Mouse (Mus musculus): ENCODE data around the gene Dusp3.

Gene Dusp3

DNA sequence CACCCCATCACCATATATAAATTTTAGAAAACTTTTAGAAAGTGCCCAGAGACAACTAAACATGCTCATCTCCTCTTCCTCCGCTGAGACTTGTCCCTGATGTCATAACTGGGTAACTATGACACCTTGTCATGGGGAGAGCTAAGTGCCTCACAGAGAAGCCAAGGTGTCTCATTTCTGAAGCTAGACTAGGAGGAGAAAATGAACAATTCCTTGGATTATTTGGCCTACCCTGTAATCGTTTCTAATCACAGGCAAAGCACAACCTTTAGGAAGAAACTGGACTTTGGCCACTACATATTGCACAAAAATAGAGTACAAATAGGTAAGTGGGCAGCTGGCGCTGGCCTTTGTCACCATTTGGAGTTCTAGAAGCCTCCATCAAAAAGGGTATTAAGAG, at the start of gene Dusp3:
Gene Dusp3 (minus strand): TSS at position 101 of the 400 bp plus-strand sequence.
- DNase-seq (ENCODE audit: low spot score) = no peak

- DNase-seq (ENCODE audit: low spot score) = no peak
Measured at GRCm38 (mm10) chr11:102036336-102036735, 49.5 kb upstream of the Dusp3 start.

GRCm38 (mm10) chr11:102035456-102035960, 48.7 kb upstream of the Dusp3 start:
- DNase-seq (ENCODE audit: low spot score) = no peak

DNA sequence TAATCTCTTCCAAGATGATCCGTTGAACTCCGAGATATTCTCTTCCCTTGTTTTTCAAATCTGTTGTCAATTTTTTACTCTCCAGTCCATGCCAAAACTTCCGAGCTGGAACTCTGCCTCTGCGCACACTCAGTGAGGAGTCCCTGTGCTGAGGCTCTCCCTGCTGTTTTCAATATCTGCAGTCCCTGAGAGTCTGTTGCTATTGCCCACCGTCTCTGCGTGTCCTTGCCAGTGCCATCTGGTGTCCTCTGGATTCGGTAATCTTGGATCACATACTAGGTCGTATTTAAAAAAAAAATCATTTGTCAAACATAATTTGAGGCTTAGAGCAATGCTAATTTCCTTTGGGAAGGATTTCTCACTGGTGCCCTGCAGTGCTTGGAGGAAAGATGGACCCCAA, 48.1 kb upstream of the Dusp3 start:
- no peak for DNase-seq (ENCODE audit: low spot score)

GRCm38 (mm10) chr11:102033055-102033591, 46.3 kb upstream of the Dusp3 start:
- no peak for DNase-seq (ENCODE audit: low spot score)

- DNase-seq (ENCODE audit: low spot score) = no peak
Measured at GRCm38 (mm10) chr11:102031149-102031548, 44.3 kb upstream of the Dusp3 start.

GRCm38 (mm10) chr11:102029966-102030365, 43.2 kb upstream of the Dusp3 start:
- DNase-seq (ENCODE audit: low spot score) = no peak

DNA sequence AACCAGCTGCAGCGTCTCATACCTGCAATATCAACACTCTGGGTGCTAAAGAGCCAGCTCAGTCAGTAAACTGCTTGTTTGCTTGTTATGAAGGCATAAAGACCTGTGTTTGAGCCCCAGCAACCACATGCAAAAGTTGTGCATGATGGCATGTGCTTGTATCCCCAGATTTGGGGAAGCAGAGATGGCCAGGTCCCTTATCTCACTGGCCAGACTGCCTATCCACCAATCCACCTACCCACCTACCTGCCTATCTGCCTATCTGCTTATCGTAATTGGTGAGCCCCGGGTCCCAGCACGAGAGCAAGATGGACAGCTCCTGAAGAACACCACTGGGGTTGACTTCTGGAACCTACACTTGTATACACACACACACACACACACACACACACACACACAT, 42.5 kb upstream of the Dusp3 start:
- no peak for DNase-seq (ENCODE audit: low spot score)

DNA sequence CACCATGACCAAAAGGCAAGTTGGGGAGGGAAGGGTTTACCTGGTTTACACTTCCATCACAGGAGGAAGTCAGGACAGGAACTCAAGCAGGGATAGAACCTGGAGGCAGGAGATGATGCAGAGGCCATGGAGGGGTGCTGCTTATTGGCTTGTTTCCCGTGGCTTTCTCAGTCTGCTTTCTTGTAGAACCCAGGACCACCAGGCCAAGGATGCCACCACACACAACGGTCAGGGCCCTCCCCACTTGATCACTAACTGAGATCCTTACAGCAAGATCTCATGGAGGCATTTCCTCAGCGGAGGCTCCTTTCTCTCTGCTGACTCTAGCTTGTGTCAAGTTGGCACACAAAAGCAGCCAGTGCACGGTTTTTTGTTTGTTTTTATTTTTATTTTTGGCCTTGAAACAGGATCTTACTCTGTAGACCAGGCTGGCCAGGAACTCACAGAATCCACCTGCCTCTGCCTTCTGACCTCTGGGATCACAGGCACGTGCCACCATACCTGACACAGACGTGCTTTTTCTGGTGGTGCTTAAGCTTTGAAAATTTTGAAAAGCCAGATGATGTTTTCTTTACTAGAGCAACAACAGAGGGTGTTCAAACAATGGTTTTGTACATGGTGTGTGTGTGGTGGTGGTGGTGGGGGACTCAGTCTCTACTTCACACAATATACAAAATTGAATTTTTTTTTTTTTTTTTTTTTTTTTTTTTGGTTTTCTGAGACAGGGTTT, 41.4 kb upstream of the Dusp3 start, which contains the start of gene Mpp3:
Gene Mpp3 (minus strand): TSS at position 375 of the 730 bp plus-strand sequence.
- no peak for DNase-seq (ENCODE audit: low spot score)

- no peak for DNase-seq (ENCODE audit: low spot score)
Measured at GRCm38 (mm10) chr11:102027361-102028017, 40.7 kb upstream of the Dusp3 start.

- peak; percentile 80 for DNase-seq (ENCODE audit: low spot score)
Measured at GRCm38 (mm10) chr11:102026694-102027360, 40.0 kb upstream of the Dusp3 start.

- no peak for DNase-seq (ENCODE audit: low spot score)
Measured at GRCm38 (mm10) chr11:102025991-102026660, 39.3 kb upstream of the Dusp3 start.

- no peak for DNase-seq (ENCODE audit: low spot score)
Measured at GRCm38 (mm10) chr11:102025354-102025753, 38.5 kb upstream of the Dusp3 start.

GRCm38 (mm10) chr11:102024875-102025274, 38.1 kb upstream of the Dusp3 start:
- no peak for DNase-seq (ENCODE audit: low spot score)

DNA sequence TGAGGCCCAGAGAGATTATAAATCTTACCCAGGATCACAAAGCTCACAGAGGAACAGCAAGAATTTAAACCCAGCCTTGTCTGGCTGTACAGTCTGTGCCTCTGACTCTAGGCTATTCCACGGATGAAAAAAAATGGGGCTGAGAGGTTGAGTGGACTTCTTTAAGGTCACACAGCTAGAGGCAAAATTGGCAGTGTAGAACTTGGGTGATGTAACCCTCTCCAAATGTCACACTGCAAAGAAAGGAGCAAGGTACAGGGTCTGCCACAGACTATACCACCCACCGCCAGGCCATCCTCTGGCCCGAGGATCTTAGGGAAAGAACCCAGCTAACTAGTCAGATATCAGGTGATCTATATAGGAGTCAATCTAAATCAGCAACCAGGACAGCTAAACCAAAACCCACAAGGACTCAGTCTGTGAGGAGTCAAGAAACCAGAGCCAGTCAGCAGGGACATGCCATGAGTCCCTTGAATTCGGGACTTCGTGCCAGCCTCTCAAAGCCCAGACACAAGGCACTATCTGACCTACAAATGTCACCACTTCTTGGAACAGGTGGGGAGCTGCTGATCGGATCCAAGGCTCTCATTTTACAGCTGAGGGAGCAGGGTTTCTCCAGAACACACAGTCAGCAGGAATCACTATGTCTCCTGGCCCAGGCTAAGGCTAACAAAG, 37.4 kb upstream of the Dusp3 start:
- no peak for DNase-seq (ENCODE audit: low spot score)

DNA sequence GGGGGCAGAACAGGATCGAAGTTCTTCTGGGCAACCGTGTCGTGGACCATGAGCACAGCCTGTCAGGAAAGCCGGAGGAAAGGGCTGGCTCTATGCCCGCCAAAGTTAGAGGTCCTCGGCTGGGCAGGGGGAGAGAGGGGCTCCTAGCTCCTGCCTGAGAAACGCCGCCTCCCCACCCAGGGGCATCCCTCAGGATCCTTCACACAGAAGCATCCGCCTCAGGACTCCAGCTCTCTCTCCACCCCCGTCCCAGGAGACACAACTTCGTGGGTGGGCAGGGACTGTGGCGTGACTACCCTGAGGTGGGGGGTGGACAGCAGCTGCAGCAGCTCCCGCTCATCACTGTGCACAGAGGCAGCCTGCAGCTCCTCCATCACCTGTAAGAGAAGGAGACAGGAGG, 36.6 kb upstream of the Dusp3 start:
- DNase-seq (ENCODE audit: low spot score) = no peak

DNA sequence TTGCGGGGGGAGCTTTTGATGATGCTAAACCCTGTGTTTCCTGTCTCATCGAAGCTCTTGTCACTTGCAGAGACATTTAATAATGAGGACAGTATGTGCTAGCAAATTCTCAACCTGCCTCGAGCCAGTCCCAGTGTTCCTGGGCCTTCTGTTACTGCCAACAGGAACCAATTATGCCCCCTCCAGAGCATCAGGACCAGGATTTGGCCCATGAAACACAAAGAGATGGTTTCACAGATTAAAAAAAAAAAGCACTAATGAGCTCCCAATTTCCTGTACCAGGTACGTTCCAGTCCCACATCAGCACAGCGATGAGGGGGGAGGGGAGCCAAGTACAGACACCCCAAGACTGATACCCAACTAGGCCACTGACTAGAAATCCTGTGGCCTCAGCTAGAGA, 34.4 kb upstream of the Dusp3 start:
- no peak for DNase-seq (ENCODE audit: low spot score)

DNA sequence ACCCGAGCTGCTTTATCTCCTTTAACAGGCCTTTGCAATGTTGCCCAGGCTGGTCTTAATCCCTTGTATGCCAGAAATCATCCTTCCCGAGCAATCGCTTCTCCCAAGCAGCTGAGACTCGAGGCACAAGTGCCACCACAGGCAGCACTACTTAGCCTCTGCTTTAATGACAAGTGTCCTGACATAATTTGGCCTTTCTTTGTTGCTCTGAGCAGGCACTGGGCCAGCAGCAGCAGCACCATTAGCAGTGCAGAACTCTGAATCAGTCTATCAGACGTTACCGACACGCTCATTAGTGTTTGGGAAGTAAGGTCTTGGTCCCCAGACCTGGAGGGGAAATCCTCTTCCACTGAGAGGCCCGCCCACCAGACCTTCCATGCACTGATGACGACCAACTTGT, 32.9 kb upstream of the Dusp3 start:
- no peak for DNase-seq (ENCODE audit: low spot score)

DNA sequence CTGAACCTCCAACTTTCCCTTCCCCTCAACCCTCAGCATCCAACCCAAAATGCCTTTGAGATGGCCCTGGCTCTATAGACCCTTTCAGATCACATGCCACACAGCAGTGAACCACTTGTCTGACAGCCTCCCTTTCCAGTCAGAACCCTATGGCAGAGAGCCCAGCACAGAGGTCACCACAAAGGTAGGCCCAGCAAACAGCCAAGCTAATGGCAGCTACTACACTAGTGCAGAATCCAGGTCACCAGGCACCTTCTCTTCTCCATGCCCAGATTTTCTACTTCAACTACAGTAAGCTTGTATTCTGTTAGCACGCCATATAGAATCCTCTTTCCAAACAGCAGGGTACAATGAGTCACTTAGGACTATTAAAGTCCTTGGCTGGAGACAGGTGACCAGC, 29.3 kb upstream of the Dusp3 start:
- no peak for DNase-seq (ENCODE audit: low spot score)

GRCm38 (mm10) chr11:102015472-102015871, 28.7 kb upstream of the Dusp3 start:
- DNase-seq (ENCODE audit: low spot score) = no peak

- DNase-seq (ENCODE audit: low spot score) = no peak
Measured at GRCm38 (mm10) chr11:102013201-102013600, 26.4 kb upstream of the Dusp3 start.
